Mouse (Mus musculus): ENCODE results near the gene BC030500.

- TF ChIP-seq POLR2A (IDR thresholded peaks at IDR 0.05; ENCODE audit: borderline replicate concordance, extremely low read depth, low read depth, low read length) (no peak), CTCF (IDR thresholded peaks at IDR 0.05; ENCODE audit: insufficient read depth, low read length) (no peak)
These were observed at the start of gene BC030500 for GRCm38 (mm10) chr8:58911677-58912076.

Measured in lung, adult 2 months (tissue).